Mouse (Mus musculus) hindbrain, embryonic 11.5 days (tissue): ENCODE data around the gene Sept5. TPM values are rescaled to one million over a fixed set of nuclear protein-coding genes. Genes with fewer than 3 reads are reported as not detected.

Source experiments
- ATAC-seq: fragments of 200-750 bp; cut with Nextera tagmentation; 2 replicates; pipeline ENCODE4 v1.8.0; 2017; ENCODE audit warnings: mild to moderate bottlenecking, moderate TSS enrichment, moderate library complexity; ENCODE audit not compliant: low FRiP score
- DNase-seq: peaks from one replicate; pipeline ENCODE4 v3.0.0-alpha.2; 2015; ENCODE audit warnings: low spot score
- H3K27ac ChIP-seq: fragments of 300-500 bp; sonication (generic); 2 replicates; pipeline ENCODE4 v1.5.1; 2014; ENCODE audit warnings: mild to moderate bottlenecking, low read depth, low read length
- H3K27me3 ChIP-seq: fragments of 300-500 bp; sonication (generic); 2 replicates; pipeline ENCODE4 v1.6.1; 2014; ENCODE audit warnings: mild to moderate bottlenecking, low read length, moderate library complexity, mixed read lengths; ENCODE audit not compliant: control insufficient read depth, insufficient read depth
- H3K36me3 ChIP-seq: fragments of 300-500 bp; sonication (generic); 2 replicates; pipeline ENCODE4 v1.6.1; 2014; ENCODE audit warnings: mild to moderate bottlenecking, low read length, moderate library complexity, mixed read lengths; ENCODE audit not compliant: control insufficient read depth, insufficient read depth
- H3K4me1 ChIP-seq: fragments of 300-500 bp; sonication (generic); replicated peaks from 2 replicates; pipeline ENCODE4 v1.6.1; 2014; ENCODE audit warnings: low read length, mixed read lengths; ENCODE audit not compliant: control insufficient read depth, insufficient read depth
- H3K4me2 ChIP-seq: fragments of 300-500 bp; sonication (generic); replicated peaks from 2 replicates; pipeline ENCODE4 v1.6.1; 2014; ENCODE audit warnings: mild to moderate bottlenecking, low read depth, low read length
- H3K4me3 ChIP-seq: fragments of 300-500 bp; sonication (generic); 2 replicates; pipeline ENCODE4 v1.5.1; 2014; ENCODE audit warnings: low read depth, low read length
- H3K9ac ChIP-seq: fragments of 300-500 bp; sonication (generic); 2 replicates; pipeline ENCODE4 v1.6.1; 2014; ENCODE audit warnings: low read depth, low read length
- H3K9me3 ChIP-seq: fragments of 300-500 bp; sonication (generic); 2 replicates; pipeline ENCODE4 v1.6.1; 2016; ENCODE audit warnings: low read length; ENCODE audit not compliant: control insufficient read depth
- WGBS: fragments of 180-500 bp; shearing (Covaris S2); extraction: QIAGEN DNeasy Blood & Tissue Kit; methylation state at CpG from one replicate; pipeline ENCODE4 v1.1.7; 2014; 5-methylcytosine and 5-hydroxymethylcytosine counted together
- polyA plus RNA-seq: library from polyadenylated mRNA; unstranded; fragments of >200 nt; fragmentation: Nextera tagmentation; extraction: Ambion mirVana; gene quantifications from 2 replicates; pipeline ENCODE4 v1.2.1, GENCODE M21; 2014

Gene Sept5
- polyA plus RNA-seq, 1 experiment from 2014 or later = 63.4 TPM

- ATAC-seq = no peak
- Histone ChIP-seq H3K4me3 (no peak overlapping the region), H3K36me3 (no peaks in the 10 kb centered on the region), H3K27ac (no peak overlapping the region), H3K9me3 (no peaks in the 10 kb centered on the region), H3K4me1 (no peaks in the 10 kb centered on the region), H3K4me2 (no peak overlapping the region), H3K9ac (no peak overlapping the region), H3K27me3 (no peaks in the 10 kb centered on the region)
- WGBS = 63% methylated on average over 2 of the region's 2 CpGs
- DNase-seq = no peak
These were observed 8.6 kb upstream of the Sept5 start for GRCm38 (mm10) chr16:18638396-18638795.

GRCm38 (mm10) chr16:18636804-18637203 is 7.0 kb upstream of the Sept5 start:
- Histone ChIP-seq H3K4me1 (no peaks in the 10 kb centered on the region), H3K36me3 (no peaks in the 10 kb centered on the region), H3K9me3 (no peaks in the 10 kb centered on the region), H3K4me2 (no peak overlapping the region), H3K4me3 (no peak overlapping the region), H3K27me3 (no peaks in the 10 kb centered on the region), H3K27ac (no peak overlapping the region), H3K9ac (no peak overlapping the region)
- DNase-seq (no peak), ATAC-seq (no peak)
- 52% methylated on average over 3 of the region's 3 CpGs for WGBS

- no peak overlapping the region for H3K4me2 ChIP-seq
- ATAC-seq (no peak), DNase-seq (no peak)
- H3K4me3 ChIP-seq = no peak overlapping the region
- no peak overlapping the region for H3K27ac ChIP-seq
- no peak overlapping the region for H3K9ac ChIP-seq
- no peaks in the 10 kb centered on the region for H3K4me1 ChIP-seq
- no peaks in the 10 kb centered on the region for H3K36me3 ChIP-seq
- no peaks in the 10 kb centered on the region for H3K9me3 ChIP-seq
- H3K27me3 ChIP-seq = no peaks in the 10 kb centered on the region
- 77% methylated on average over 5 of the region's 5 CpGs for WGBS
These were observed 6.6 kb upstream of the Sept5 start for GRCm38 (mm10) chr16:18636401-18636800.

GRCm38 (mm10) chr16:18633333-18633732 is 3.6 kb upstream of the Sept5 start:
- Histone ChIP-seq H3K4me2 (no peak overlapping the region), H3K4me1 (peaks cover 6% of the 10 kb centered on the region), H3K27ac (no peak overlapping the region), H3K36me3 (no peaks in the 10 kb centered on the region), H3K27me3 (peaks cover 2% of the 10 kb centered on the region; the same call in 1 of the 2 replicates), H3K9me3 (no peaks in the 10 kb centered on the region), H3K9ac (no peak overlapping the region), H3K4me3 (no peak overlapping the region)
- DNase-seq (no peak), ATAC-seq (no peak)
- WGBS = 18% methylated on average over 1 of the region's 1 CpGs

- Histone ChIP-seq H3K4me1 (peaks cover 10% of the 10 kb centered on the region), H3K4me2 (no peak overlapping the region)
- 62% methylated on average over 2 of the region's 2 CpGs for WGBS
These were observed 3.1 kb upstream of the Sept5 start for GRCm38 (mm10) chr16:18632816-18633215.

GRCm38 (mm10) chr16:18632059-18632458 is 2.3 kb upstream of the Sept5 start:
- ATAC-seq (no peak), DNase-seq (no peak)
- WGBS = 61% methylated on average over 3 of the region's 3 CpGs
- no peaks in the 10 kb centered on the region for H3K36me3 ChIP-seq
- no peak overlapping the region for H3K9ac ChIP-seq
- H3K27ac ChIP-seq = no peak overlapping the region
- peaks cover 16% of the 10 kb centered on the region for H3K4me1 ChIP-seq
- no peak overlapping the region for H3K4me3 ChIP-seq
- no peaks in the 10 kb centered on the region for H3K9me3 ChIP-seq
- no peak overlapping the region for H3K4me2 ChIP-seq
- peaks cover 9% of the 10 kb centered on the region for H3K27me3 ChIP-seq

More at GRCm38 (mm10) chr16:18632816-18633215, 3.1 kb upstream of the Sept5 start:
- no peaks in the 10 kb centered on the region for H3K36me3 ChIP-seq
- no peak overlapping the region for H3K27ac ChIP-seq
- ATAC-seq (no peak), DNase-seq (no peak)
- H3K4me3 ChIP-seq = no peak overlapping the region
- H3K9me3 ChIP-seq = no peaks in the 10 kb centered on the region
- H3K9ac ChIP-seq = no peak overlapping the region
- H3K27me3 ChIP-seq = peaks cover 2% of the 10 kb centered on the region; the same call in 1 of the 2 replicates

- Histone ChIP-seq H3K9me3 (no peaks in the 10 kb centered on the region), H3K4me2 (no peak overlapping the region), H3K9ac (no peak overlapping the region), H3K4me3 (no peak overlapping the region), H3K36me3 (no peaks in the 10 kb centered on the region), H3K27me3 (peaks cover 15% of the 10 kb centered on the region), H3K27ac (no peak overlapping the region), H3K4me1 (peaks cover 23% of the 10 kb centered on the region)
- WGBS = 67% methylated on average over 7 of the region's 7 CpGs
- DNase-seq (no peak), ATAC-seq (no peak)
These were observed 1.4 kb upstream of the Sept5 start for GRCm38 (mm10) chr16:18631141-18631540.

- ATAC-seq (peak; percentile 3; the same call in 1 of the 2 replicates), DNase-seq (no peak)
- H3K27me3 ChIP-seq = peaks cover 23% of the 10 kb centered on the region
These were observed 537 bp upstream of the Sept5 start for GRCm38 (mm10) chr16:18630291-18630690.

GRCm38 (mm10) chr16:18628948-18629340 is 810 bp downstream of the Sept5 start:
- 31% methylated on average over 2 of the region's 2 CpGs for WGBS
- peaks cover 36% of the 10 kb centered on the region for H3K27me3 ChIP-seq

More at GRCm38 (mm10) chr16:18630291-18630690, 537 bp upstream of the Sept5 start:
- Histone ChIP-seq H3K4me1 (peaks cover 26% of the 10 kb centered on the region), H3K27ac (peak overlapping the region; percentile 85; the same call in 1 of the 2 replicates), H3K4me2 (peak overlapping the region; percentile 87), H3K36me3 (no peaks in the 10 kb centered on the region), H3K9me3 (no peaks in the 10 kb centered on the region), H3K9ac (peak overlapping the region; percentile 90), H3K4me3 (peak overlapping the region; percentile 84)
- WGBS = 64% methylated on average over 5 of the region's 5 CpGs

More at GRCm38 (mm10) chr16:18628948-18629340, 810 bp downstream of the Sept5 start:
- Histone ChIP-seq H3K9ac (peak overlapping the region; percentile 90), H3K4me2 (peak overlapping the region; percentile 87), H3K36me3 (no peaks in the 10 kb centered on the region; the same call in 1 of the 2 replicates), H3K9me3 (no peaks in the 10 kb centered on the region), H3K4me3 (peak overlapping the region; percentile 84), H3K27ac (peak overlapping the region; percentile 85), H3K4me1 (peaks cover 26% of the 10 kb centered on the region)
- DNase-seq (no peak), ATAC-seq (0 out of 2 replicates have a peak, but pooled peaks have one; percentile 0)
